Mouse (Mus musculus) urinary bladder, postnatal 36 days (tissue): ENCODE data around the gene Rps19bp1.

Source experiments
- DNase-seq, 2 experiments: peaks; one replicate each; pipeline ENCODE4 v3.0.0; 2022; ENCODE audit warnings: low spot score in 2 of 2, mixed read lengths in 1 of 2

Gene Rps19bp1

DNA sequence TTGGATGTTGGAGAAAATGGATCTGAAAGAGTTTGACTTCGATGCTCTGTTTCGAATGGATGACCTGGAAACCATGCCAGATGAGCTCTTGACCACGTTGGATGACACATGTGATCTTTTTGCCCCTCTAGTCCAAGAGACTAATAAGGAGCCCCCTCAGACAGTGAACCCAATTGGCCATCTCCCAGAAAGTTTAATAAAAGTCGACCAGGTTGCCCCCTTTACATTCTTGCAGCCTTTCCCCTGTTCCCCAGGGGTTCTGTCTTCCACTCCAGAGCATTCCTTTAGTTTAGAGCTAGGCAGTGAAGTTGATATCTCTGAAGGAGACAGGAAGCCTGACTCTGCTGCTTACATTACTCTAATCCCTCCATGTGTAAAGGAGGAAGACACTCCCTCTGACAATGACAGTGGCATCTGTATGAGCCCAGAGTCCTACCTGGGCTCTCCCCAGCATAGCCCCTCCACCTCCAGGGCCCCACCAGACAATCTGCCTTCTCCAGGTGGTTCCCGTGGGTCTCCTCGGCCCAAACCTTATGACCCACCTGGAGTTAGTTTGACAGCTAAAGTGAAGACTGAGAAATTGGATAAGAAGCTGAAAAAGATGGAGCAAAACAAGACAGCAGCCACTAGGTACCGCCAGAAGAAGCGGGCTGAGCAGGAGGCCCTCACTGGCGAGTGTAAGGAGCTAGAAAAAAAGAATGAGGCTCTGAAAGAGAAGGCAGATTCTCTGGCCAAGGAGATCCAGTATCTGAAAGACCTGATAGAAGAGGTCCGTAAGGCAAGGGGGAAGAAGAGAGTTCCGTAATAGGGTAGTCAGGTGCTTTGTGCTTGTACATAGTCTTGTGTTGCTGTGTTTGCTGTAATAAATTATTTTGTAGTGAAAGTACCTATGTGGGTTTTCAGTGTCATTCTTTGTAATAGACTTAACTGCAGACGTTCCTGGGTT, 7.2 kb downstream of the Rps19bp1 start:
- no peak for DNase-seq

- DNase-seq: no peak
These were observed 7.9 kb downstream of the Rps19bp1 start for GRCm38 (mm10) chr15:80256242-80256641.

DNA sequence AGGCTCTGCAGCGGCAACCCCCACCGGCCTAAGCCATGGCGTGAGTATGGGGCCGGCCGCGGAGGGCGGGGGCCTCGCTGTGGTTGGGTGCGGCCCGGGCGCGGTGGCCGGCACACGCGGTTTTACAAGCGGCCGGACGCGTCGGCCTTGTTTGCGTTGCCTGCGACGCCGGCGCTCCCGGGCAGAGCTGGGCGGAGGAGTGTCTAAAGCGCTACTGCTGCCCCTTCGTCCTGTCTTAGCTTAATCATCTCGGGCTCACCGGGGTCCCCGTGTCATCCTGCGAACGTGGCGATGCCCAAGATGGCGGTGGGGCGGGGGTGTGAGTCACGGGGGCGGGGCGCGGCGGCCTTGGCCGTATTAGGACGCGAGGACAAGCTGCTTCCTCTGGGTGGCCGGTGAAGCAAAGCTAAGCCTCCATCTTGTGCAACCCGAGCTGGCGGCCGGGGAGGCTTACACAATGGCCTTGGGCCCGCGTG, 8.4 kb downstream of the Rps19bp1 start:
- DNase-seq: peak; percentile 69 to 86

- peak; percentile 95 to 99 for DNase-seq
These were observed 9.1 kb downstream of the Rps19bp1 start, which contains the start of gene Atf4 for GRCm38 (mm10) chr15:80254847-80255645. Gene Atf4 (plus strand): TSS chr15:80255184.

- peak in 1 of 2 experiments; percentile 32 for DNase-seq
These were observed 9.9 kb downstream of the Rps19bp1 start for GRCm38 (mm10) chr15:80254207-80254606.

- DNase-seq: no peak
These were observed 10.6 kb downstream of the Rps19bp1 start for GRCm38 (mm10) chr15:80253530-80253929.

GRCm38 (mm10) chr15:80250586-80250985, 13.5 kb downstream of the Rps19bp1 start:
- no peak for DNase-seq

GRCm38 (mm10) chr15:80249672-80250071, 14.4 kb downstream of the Rps19bp1 start:
- no peak for DNase-seq

DNA sequence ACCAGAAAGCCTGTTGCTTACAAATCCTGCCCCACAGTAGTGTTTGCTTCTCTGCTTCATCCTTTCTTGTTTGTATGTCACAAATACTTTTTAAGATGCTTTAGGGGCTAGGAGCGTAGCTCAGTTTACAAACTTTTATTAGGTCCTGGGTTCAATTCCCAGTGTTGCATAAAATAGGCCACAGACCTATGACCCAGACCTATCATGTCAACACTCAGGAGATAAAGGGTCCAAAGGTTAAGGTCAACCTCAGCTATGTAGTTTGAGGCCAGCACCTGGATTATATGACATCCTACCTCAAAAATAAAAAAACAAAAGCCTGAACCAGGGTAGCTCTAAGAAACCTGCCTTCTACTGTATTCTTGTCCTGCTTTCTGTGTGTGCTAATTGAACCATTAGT, 15.5 kb downstream of the Rps19bp1 start:
- DNase-seq: no peak

- no peak for DNase-seq
These were observed 16.0 kb downstream of the Rps19bp1 start for GRCm38 (mm10) chr15:80248135-80248534.

DNA sequence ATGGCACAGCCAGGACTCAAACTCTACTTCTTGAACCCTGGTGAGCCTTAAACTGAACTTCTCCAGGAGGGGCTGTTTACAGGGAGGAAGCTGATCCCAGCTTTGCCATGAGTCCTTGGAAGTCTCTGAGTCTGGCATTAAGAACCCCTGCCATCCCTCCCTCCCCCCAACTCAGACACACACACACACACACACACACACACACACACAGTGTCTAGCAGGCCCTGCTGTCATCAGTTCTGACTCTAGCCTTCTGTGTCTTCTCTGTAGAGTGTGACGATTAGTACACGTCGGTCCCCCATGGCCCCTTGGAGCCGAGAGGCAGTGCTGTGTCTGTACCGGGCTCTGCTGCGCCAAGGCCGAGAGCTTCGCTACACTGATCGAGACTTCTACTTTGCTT, 28.6 kb downstream of the Rps19bp1 start, which contains the start of gene AC140267.1:
TSS of gene AC140267.1 (plus strand) at position 301 of the 400 bp plus-strand sequence.
- DNase-seq: no peak

GRCm38 (mm10) chr15:80233733-80234509, 30.2 kb downstream of the Rps19bp1 start, which contains the start of gene Mief1:
Gene Mief1 (plus strand): TSS chr15:80234018.
- peak; percentile 96 to 99 for DNase-seq

GRCm38 (mm10) chr15:80233053-80233452, 31.1 kb downstream of the Rps19bp1 start:
- DNase-seq: no peak

- no peak for DNase-seq
These were observed 31.8 kb downstream of the Rps19bp1 start for GRCm38 (mm10) chr15:80232331-80232730.

DNA sequence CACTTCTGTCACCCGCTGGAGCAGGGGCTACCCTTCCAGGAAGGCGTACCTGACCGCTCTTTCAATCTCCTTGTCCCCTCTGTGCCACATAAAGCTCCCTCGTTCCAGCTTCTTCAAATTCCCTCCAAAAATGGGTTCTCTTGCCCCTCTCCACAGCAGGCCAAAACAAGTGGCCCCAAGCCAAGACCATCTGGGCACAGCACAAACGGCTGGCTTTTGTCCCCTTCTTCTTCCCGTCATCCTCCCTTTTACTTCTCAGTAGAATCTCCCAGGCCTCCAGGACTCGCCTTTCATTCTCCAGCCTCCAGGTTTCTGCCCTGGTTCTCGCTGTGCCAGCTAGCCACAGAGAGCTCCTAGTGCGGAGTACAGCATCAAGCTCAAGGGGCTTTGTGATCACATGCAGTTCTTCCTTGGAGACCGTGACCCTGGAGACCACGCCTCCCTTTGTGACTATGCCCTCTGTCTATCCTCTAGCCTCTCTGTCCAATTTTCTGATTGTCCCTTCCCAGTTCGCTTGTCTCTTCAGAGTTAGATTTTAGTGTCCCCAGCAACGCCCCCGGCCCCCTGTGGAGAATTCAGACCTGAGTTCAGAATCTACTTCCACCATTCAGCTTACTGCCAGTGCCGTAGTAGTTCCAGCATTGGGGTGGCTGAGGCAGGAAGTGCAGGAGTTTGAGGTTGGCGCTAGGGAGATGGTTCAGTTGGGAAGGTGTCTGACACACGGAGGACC, 35.9 kb downstream of the Rps19bp1 start:
- no peak for DNase-seq

DNA sequence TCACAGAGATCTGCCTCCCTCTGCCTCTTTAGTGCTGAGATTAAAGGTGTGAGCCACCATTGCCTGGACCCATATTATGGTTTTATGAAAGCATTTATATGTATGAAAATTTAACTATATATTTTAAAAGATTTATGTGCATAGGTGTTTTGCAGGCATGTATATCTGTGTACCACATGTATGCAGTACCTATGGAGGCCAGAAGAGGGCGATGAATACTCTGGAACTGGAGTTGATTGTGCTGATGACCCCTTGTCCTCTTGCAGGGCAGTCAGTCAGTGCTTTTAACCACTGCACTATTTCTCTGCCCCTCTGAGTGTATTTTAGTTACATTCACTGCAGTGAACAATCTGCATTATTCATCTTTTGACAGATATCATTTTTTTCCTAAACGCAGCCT, 38.3 kb downstream of the Rps19bp1 start:
- peak; percentile 33 to 34 for DNase-seq

GRCm38 (mm10) chr15:80225208-80225607, 38.9 kb downstream of the Rps19bp1 start:
- peak; percentile 74 for DNase-seq

GRCm38 (mm10) chr15:80223751-80224150, 40.4 kb downstream of the Rps19bp1 start:
- DNase-seq: no peak

GRCm38 (mm10) chr15:80221031-80221430, 43.1 kb downstream of the Rps19bp1 start:
- no peak for DNase-seq
